Mouse (Mus musculus) limb, embryonic 14.5 days (tissue): ENCODE results near the gene Zfp691. TPM values are rescaled to one million over a fixed set of nuclear protein-coding genes. Genes with fewer than 3 reads are reported as not detected.

Source experiments
- ATAC-seq: fragments of 200-750 bp; cut with Nextera tagmentation; 2 replicates; pipeline ENCODE4 v1.8.0; 2017; ENCODE audit warnings: low read depth, moderate number of reproducible peaks, moderate TSS enrichment; ENCODE audit not compliant: low FRiP score
- DNase-seq: peaks from one replicate; pipeline ENCODE4 v3.0.0-alpha.2; 2015; ENCODE audit warnings: low spot score
- H3K27ac ChIP-seq: fragments of 300-500 bp; sonication (generic); replicated peaks from 2 replicates; pipeline ENCODE4 v1.5.1; 2014; ENCODE audit warnings: low read depth, mild to moderate bottlenecking, low read length, moderate library complexity, mixed read lengths
- H3K27me3 ChIP-seq: fragments of 300-500 bp; sonication (generic); 2 replicates; pipeline ENCODE4 v1.6.1; 2014; ENCODE audit warnings: low read length, mixed read lengths; ENCODE audit not compliant: control insufficient read depth, insufficient read depth
- H3K36me3 ChIP-seq: fragments of 300-500 bp; sonication (generic); 2 replicates; pipeline ENCODE4 v1.6.1; 2014; ENCODE audit warnings: mild to moderate bottlenecking, low read length, moderate library complexity, mixed read lengths; ENCODE audit not compliant: control insufficient read depth, insufficient read depth
- H3K4me1 ChIP-seq: fragments of 300-500 bp; sonication (generic); 2 replicates; pipeline ENCODE4 v1.6.1; 2014; ENCODE audit warnings: antibody characterized with exemption, low read length, mixed read lengths; ENCODE audit not compliant: control insufficient read depth, insufficient read depth
- H3K4me2 ChIP-seq: fragments of 300-500 bp; sonication (generic); replicated peaks from 2 replicates; pipeline ENCODE4 v1.6.1; 2014; ENCODE audit warnings: low read depth, mild to moderate bottlenecking, low read length, moderate library complexity; ENCODE audit not compliant: severe bottlenecking
- H3K4me3 ChIP-seq: fragments of 300-500 bp; sonication (generic); replicated peaks from 2 replicates; pipeline ENCODE4 v1.5.1; 2014; ENCODE audit warnings: low read length
- H3K9ac ChIP-seq: fragments of 300-500 bp; sonication (generic); 2 replicates; pipeline ENCODE4 v1.6.1; 2014; ENCODE audit warnings: mild to moderate bottlenecking, low read depth, low read length, moderate library complexity; ENCODE audit not compliant: severe bottlenecking
- H3K9me3 ChIP-seq: fragments of 300-500 bp; sonication (generic); 2 replicates; pipeline ENCODE4 v1.6.1; 2016; ENCODE audit warnings: low read length; ENCODE audit not compliant: control insufficient read depth
- POLR2A ChIP-seq: fragments of 200-500 bp; IDR thresholded peaks from 2 replicates; pipeline ENCODE4 v1.8.0; 2012; ENCODE audit warnings: inconsistent platforms, mild to moderate bottlenecking, moderate library complexity, borderline replicate concordance; ENCODE audit not compliant: insufficient read depth, insufficient read length; ENCODE audit errors: extremely low read depth
- WGBS: fragments of 180-500 bp; shearing (Covaris S2); extraction: QIAGEN DNeasy Blood & Tissue Kit; methylation state at CpG from one replicate; pipeline ENCODE4 v1.1.7; 2014; 5-methylcytosine and 5-hydroxymethylcytosine counted together
- polyA plus RNA-seq, 2 experiments: library from polyadenylated mRNA; depleted of rRNA in 1 of 2; stranded (reverse) in 1 of 2; unstranded in 1 of 2; fragments of >200 nt; fragmentation: Nextera tagmentation in 1 of 2; extraction: Ambion mirVana in 1 of 2; gene quantifications; 2 replicates each; pipeline versions ENCODE4 v1.2.1 to v1.2.3; 2012 to 2014

Gene Zfp691
- polyA plus RNA-seq, 2 experiments = 7.2 to 10.6 TPM

- Histone ChIP-seq H3K27ac (no peak overlapping the region), H3K4me1 (no peaks in the 10 kb centered on the region), H3K27me3 (no peaks in the 10 kb centered on the region), H3K36me3 (no peaks in the 10 kb centered on the region), H3K4me2 (no peak overlapping the region), H3K9ac (no peak overlapping the region), H3K9me3 (no peaks in the 10 kb centered on the region), H3K4me3 (no peak overlapping the region)
- WGBS = 83% methylated on average over 9 of the region's 9 CpGs
- TF ChIP-seq POLR2A = no peak
- ATAC-seq = no peak
- no peak for DNase-seq
These were observed 7.5 kb upstream of the Zfp691 start for GRCm38 (mm10) chr4:119181456-119181855.

GRCm38 (mm10) chr4:119180133-119180707, 6.2 kb upstream of the Zfp691 start:
- ATAC-seq (no peak), DNase-seq (no peak)
- WGBS = 59% methylated on average over 4 of the region's 4 CpGs
- TF ChIP-seq POLR2A = no peak
- no peak overlapping the region for H3K4me2 ChIP-seq
- H3K4me1 ChIP-seq = no peaks in the 10 kb centered on the region
- no peaks in the 10 kb centered on the region for H3K36me3 ChIP-seq
- no peak overlapping the region for H3K9ac ChIP-seq
- no peaks in the 10 kb centered on the region for H3K27me3 ChIP-seq
- no peak overlapping the region for H3K27ac ChIP-seq
- H3K4me3 ChIP-seq = no peak overlapping the region
- H3K9me3 ChIP-seq = no peaks in the 10 kb centered on the region

GRCm38 (mm10) chr4:119178331-119178730, 4.3 kb upstream of the Zfp691 start:
- Histone ChIP-seq H3K4me2 (no peak overlapping the region), H3K4me3 (no peak overlapping the region), H3K9ac (no peak overlapping the region), H3K27ac (no peak overlapping the region), H3K36me3 (no peaks in the 10 kb centered on the region), H3K4me1 (no peaks in the 10 kb centered on the region), H3K9me3 (no peaks in the 10 kb centered on the region), H3K27me3 (no peaks in the 10 kb centered on the region)
- TF ChIP-seq POLR2A = no peak
- WGBS = 71% methylated on average over 18 of the region's 18 CpGs
- ATAC-seq (no peak), DNase-seq (no peak)

GRCm38 (mm10) chr4:119177702-119178101, 3.7 kb upstream of the Zfp691 start:
- Histone ChIP-seq H3K36me3 (no peaks in the 10 kb centered on the region), H3K4me2 (no peak overlapping the region), H3K27ac (no peak overlapping the region), H3K9me3 (no peaks in the 10 kb centered on the region), H3K9ac (no peak overlapping the region), H3K4me1 (peaks cover 5% of the 10 kb centered on the region), H3K4me3 (no peak overlapping the region), H3K27me3 (no peaks in the 10 kb centered on the region)
- no peak for TF ChIP-seq POLR2A
- ATAC-seq (no peak), DNase-seq (no peak)
- WGBS = 76% methylated on average over 5 of the region's 5 CpGs

GRCm38 (mm10) chr4:119172919-119173650, 910 bp downstream of the Zfp691 start:
- DNase-seq = no peak
- TF ChIP-seq POLR2A = no peak
- 40% methylated on average over 18 of the region's 18 CpGs for WGBS
- Histone ChIP-seq H3K27me3 (no peaks in the 10 kb centered on the region), H3K4me1 (peaks cover 9% of the 10 kb centered on the region), H3K36me3 (peaks cover 25% of the 10 kb centered on the region), H3K9ac (peak overlapping the region; percentile 84), H3K27ac (no peak overlapping the region), H3K4me3 (peak overlapping the region; percentile 77), H3K4me2 (peak overlapping the region; percentile 79), H3K9me3 (no peaks in the 10 kb centered on the region)
- ATAC-seq = no peak
